Mouse (Mus musculus) adrenal gland (tissue): ENCODE measurements around the gene Get4.

Experiments
- intact Hi-C: fragments of 180-260 bp; cut with DNase I; formaldehyde crosslinking; loops from one replicate; pipeline ENCODE4 v1.15.1; 2025

Get4 gene

DNA sequence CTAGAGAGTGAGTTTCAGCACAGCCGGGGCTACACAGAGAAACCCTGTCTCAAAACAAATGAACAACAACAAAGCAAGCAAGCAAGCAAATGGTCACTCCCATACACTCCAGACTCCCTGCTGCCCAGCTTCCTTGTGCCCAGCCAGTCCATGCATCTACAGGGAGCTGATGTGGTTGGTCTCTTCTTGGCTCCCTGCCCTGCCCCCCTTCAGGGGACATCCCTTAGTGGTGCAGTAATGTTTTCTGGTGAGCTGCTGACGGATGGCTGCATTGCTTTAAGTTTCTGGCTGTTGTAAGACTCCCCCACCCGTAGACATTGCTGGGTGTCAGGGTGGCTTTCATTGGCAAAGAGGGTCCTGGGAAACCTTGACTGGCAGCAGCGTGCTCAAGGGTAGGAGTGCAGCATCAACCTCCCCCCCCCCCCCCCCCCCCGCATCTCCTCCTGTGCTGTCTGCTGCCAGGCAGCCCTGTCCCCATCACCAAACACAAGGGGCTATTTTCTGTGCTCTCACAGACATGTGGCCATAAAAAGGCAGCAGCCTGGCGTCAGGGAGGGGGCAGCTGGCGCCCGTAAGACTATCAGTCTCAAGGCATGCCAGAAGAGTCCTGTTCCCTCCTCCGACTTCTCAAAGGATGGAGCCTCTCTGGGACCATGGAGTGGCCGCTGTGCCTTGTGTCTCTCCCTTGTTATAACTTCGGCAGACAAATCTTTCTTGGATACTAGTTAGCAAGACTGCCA, 29.4 kb downstream of the Get4 start:
- intact Hi-C loops, result loop anchor here (1.0 kb wide), 1 partner anchor 44 kb away; the partner anchor contains the start of gene Adap1

DNA sequence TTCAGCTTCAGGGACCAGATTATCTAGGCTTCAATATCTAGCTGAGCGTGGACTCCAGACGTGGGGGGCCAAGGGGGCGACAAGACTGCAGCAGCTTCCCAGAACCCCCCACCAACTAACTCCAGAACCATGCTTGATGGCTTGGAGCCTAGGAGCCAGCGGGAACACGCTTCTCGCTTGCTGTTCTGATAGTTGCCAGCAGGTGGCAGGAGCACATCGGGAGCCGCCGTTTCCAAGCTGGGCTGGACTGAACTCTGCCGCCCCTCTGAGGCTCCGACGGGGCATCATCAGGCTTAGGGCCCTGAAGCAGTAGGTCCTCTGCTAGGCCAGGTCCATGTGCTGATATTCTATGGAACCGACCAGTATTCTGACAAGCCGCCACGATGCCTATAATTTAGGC, 30.1 kb downstream of the Get4 start:
- intact Hi-C loops, result loop anchor here (1.0 kb wide), 1 partner anchor 43 kb away; the partner anchor contains the start of gene Adap1

DNA sequence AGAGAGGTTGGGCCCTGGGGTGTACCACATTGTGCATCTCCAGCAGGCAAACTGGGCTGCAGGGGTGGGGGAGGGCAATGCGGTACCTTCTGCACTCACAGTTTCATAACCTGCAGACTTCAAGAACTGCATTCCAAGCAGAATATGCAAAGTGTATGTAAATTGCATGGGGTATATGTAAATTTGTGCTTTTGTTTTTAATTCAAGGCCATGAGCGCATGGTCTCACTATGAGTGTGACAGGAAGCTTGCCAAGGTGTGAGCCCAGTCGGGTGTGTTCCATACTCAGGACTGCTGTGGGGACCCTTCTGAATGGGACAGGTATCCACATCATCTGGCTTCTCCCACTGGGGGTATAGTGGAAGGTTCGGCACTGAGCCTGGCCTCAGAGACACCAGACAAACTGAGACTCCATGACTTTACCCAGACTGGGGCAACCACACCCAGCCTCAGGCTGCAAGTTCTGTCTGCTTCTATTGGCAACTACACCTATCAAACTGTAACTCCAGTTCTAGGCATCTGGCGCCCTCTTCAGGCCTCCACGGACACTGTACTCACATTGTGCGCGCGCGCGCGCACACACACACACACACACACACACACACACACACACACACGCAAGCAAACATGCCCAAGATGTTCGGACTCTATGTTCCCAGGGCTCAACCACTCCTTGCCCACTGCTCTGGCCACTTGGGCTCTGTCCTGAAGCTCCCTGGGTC, 31.5 kb downstream of the Get4 start:
- intact Hi-C loops, result no loop called here

- intact Hi-C loops, result no loop called here
Measured at GRCm38 (mm10) chr5:139285383-139286067, 33.4 kb downstream of the Get4 start.

DNA sequence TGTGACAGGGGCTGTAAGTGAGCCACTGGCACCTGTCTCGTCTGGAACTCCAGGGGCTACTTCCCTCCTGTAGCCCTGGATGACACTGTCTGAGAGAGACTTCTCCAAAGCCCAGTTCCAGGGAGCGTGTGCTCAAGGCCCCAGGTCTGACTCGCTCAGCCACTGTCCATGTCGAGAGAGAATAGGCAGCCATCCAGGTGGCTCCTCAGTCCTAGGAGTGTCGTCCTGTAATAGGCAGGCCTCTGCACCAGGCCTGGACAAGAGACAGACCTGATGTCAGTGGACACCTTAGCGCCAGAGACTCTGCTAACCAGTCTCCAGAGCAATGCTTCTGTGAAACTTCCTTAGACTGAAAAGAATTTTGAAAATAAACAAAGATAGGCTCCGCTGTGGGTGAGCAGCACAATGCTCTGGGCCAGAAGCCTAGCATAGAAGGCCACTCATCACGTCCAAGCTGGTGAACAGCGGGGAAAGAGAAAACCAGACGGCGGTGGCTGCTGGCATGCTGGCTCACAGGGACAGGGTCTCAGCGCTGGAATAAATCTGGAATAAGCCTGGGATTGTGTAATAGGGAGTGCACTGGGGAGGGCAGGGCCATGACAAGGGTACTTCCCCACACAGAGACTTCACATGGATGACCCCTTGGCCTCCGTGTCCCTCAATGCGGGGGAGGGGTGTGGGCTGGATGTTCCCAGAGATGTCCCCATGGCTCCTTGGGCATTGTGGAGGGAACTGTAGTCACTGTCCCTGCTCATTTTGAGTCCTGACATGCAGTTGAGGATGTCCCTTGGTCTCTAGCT, 34.2 kb downstream of the Get4 start:
- intact Hi-C loops, result no loop called here

- intact Hi-C loops, result no loop called here
Measured at GRCm38 (mm10) chr5:139287099-139287498, 35.0 kb downstream of the Get4 start.

- intact Hi-C loops, result no loop called here
Measured at GRCm38 (mm10) chr5:139287787-139288186, 35.7 kb downstream of the Get4 start.

GRCm38 (mm10) chr5:139288591-139288990, 36.5 kb downstream of the Get4 start:
- intact Hi-C loops, result no loop called here

GRCm38 (mm10) chr5:139290467-139291259, 38.5 kb downstream of the Get4 start:
- intact Hi-C loops, result no loop called here

- intact Hi-C loops, result no loop called here
Measured at GRCm38 (mm10) chr5:139291811-139292560, 39.9 kb downstream of the Get4 start.

DNA sequence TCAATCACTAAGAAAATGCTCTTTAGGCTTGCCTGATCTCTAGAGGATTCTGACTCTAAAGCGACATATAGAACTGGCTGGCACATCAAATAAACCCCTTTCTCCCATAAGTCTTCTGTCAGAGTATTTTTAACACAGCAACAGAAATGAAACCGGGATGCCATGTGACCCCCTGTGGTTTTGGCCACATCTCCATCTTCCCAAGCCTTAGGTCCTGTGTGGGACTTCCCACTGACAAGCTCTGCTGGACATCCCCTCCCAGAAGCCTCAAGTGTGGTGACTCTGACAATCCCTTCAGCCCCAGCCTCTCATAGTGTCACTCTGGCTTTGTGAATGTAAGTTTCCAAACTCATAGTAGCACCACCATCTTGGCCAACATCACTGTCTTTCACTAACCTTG, 42.0 kb downstream of the Get4 start:
- intact Hi-C loops, result no loop called here

GRCm38 (mm10) chr5:139297092-139297491, 45.0 kb downstream of the Get4 start:
- intact Hi-C loops, result no loop called here

DNA sequence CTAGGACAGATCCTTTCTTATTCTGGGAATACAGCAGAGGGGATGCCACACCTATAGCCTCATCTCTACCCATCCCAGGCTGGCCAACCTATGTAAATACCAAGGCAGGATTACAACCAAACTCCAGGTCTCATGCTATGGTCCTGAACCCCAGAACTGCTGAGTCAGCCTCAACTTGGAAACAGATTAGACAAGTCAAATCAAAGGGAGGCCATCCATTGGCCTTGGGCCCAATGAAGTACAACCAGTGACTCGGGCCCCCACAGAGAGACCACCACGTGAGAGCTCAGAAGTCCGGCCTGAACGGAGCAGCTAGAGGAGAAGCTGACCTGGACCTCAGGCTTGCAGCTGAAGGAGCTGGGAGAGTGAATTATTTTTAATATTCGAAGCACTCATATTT, 45.6 kb downstream of the Get4 start:
- intact Hi-C loops, result no loop called here

GRCm38 (mm10) chr5:139302101-139302500, 50.0 kb downstream of the Get4 start:
- intact Hi-C loops, result no loop called here

GRCm38 (mm10) chr5:139303646-139304061, 51.5 kb downstream of the Get4 start:
- intact Hi-C loops, result no loop called here

DNA sequence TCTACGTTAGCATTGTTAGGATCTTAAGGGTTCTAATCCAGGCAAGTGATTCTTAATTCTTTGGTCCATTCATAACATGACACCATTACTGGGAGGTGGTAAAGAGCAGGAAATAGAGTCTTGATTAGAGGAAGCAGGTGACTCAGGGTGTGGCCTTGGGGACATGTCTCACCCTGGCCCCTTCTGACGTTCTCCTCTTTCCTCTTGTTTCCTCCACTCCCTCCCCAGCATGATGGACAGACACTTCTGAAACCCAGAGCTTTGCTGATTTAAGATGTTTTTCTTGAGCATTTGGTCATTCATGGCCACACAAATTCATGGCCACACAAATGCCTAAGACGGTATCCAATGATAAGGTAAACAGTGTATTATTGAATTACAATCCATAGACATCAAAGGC, 57.8 kb downstream of the Get4 start:
- intact Hi-C loops, result no loop called here

DNA sequence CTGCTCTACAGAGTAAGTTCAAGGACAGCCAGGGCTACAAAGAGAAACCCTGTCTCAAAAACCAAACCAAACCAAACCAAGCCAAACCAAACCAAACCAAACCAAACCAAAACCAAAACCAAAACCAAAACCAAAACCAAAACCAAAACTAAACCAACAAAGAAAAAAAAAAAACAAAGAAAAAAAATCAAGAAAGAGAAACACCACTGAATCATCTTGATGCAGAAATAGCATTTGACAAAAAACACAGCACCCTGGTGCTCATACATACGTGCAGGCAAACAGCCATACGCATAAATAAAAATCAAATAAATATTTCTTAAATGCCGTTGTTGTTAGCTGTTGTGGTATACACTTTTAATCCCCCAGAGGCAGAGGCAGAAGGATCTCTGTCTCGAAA, 58.4 kb downstream of the Get4 start:
- intact Hi-C loops, result no loop called here

- intact Hi-C loops, result no loop called here
Measured at GRCm38 (mm10) chr5:139311822-139312221, 59.7 kb downstream of the Get4 start.

GRCm38 (mm10) chr5:139313536-139313935, 61.4 kb downstream of the Get4 start:
- intact Hi-C loops, result no loop called here
